Mouse (Mus musculus) neural tube, embryonic 12.5 days (tissue): ENCODE results near the gene Zbtb21. TPM values are rescaled to one million over a fixed set of nuclear protein-coding genes. Genes with fewer than 3 reads are reported as not detected.

ENCODE experiments used
- ATAC-seq: fragments of 200-750 bp; cut with Nextera tagmentation; 2 replicates; pipeline ENCODE4 v1.8.0; 2017; ENCODE audit warnings: low read depth, mild to moderate bottlenecking, moderate TSS enrichment, moderate library complexity; ENCODE audit not compliant: low FRiP score
- H3K27ac ChIP-seq: fragments of 300-500 bp; sonication (generic); 2 replicates; pipeline ENCODE4 v1.5.1; 2016
- H3K27me3 ChIP-seq: fragments of 300-500 bp; sonication (generic); replicated peaks from 2 replicates; pipeline ENCODE4 v1.6.1; 2016; ENCODE audit warnings: mild to moderate bottlenecking
- H3K36me3 ChIP-seq: fragments of 300-500 bp; sonication (generic); 2 replicates; pipeline ENCODE4 v1.6.1; 2016; ENCODE audit warnings: mild to moderate bottlenecking
- H3K4me1 ChIP-seq: fragments of 300-500 bp; sonication (generic); 2 replicates; pipeline ENCODE4 v1.6.1; 2016
- H3K4me2 ChIP-seq: fragments of 300-500 bp; sonication (generic); replicated peaks from 2 replicates; pipeline ENCODE4 v1.6.1; 2016; ENCODE audit warnings: mild to moderate bottlenecking
- H3K4me3 ChIP-seq: fragments of 300-500 bp; sonication (generic); 2 replicates; pipeline ENCODE4 v1.5.1; 2016
- H3K9ac ChIP-seq: fragments of 300-500 bp; sonication (generic); 2 replicates; pipeline ENCODE4 v1.6.1; 2016; ENCODE audit warnings: mild to moderate bottlenecking
- H3K9me3 ChIP-seq: fragments of 300-500 bp; sonication (generic); 2 replicates; pipeline ENCODE4 v1.6.1; 2016; ENCODE audit warnings: mild to moderate bottlenecking
- WGBS: fragments of 180-500 bp; shearing (Covaris S2); methylation state at CpG from one replicate; pipeline ENCODE4 v1.1.7; 2016; 5-methylcytosine and 5-hydroxymethylcytosine counted together
- polyA plus RNA-seq: library from polyadenylated mRNA; unstranded; fragments of >200 nt; fragmentation: Nextera tagmentation; extraction: Ambion mirVana; gene quantifications from 2 replicates; pipeline ENCODE4 v1.2.1, GENCODE M21; 2016

Gene Zbtb21
- polyA plus RNA-seq, 1 experiment from 2014 or later = 14.9 TPM

GRCm38 (mm10) chr16:97935815-97936214, 26.6 kb downstream of the Zbtb21 start:
- ATAC-seq = no peak
- Histone ChIP-seq H3K27me3 (no peaks in the 10 kb centered on the region), H3K4me1 (no peaks in the 10 kb centered on the region), H3K36me3 (no peaks in the 10 kb centered on the region), H3K9ac (no peak overlapping the region), H3K9me3 (no peaks in the 10 kb centered on the region), H3K4me2 (no peak overlapping the region), H3K4me3 (no peak overlapping the region), H3K27ac (no peak overlapping the region)
- WGBS = 91% methylated on average over 3 of the region's 3 CpGs

- ATAC-seq = no peak
- Histone ChIP-seq H3K27me3 (no peaks in the 10 kb centered on the region), H3K9ac (no peak overlapping the region), H3K9me3 (no peaks in the 10 kb centered on the region), H3K4me2 (no peak overlapping the region), H3K27ac (no peak overlapping the region), H3K4me1 (no peaks in the 10 kb centered on the region), H3K4me3 (no peak overlapping the region), H3K36me3 (no peaks in the 10 kb centered on the region)
Observed at GRCm38 (mm10) chr16:97930231-97930630, 32.2 kb downstream of the Zbtb21 start.

GRCm38 (mm10) chr16:97929520-97929919, 32.9 kb downstream of the Zbtb21 start:
- no peaks in the 10 kb centered on the region for H3K9me3 ChIP-seq
- H3K27ac ChIP-seq = no peak overlapping the region
- no peak for ATAC-seq
- 59% methylated on average over 1 of the region's 1 CpGs for WGBS
- H3K36me3 ChIP-seq = no peaks in the 10 kb centered on the region
- H3K9ac ChIP-seq = no peak overlapping the region
- H3K4me3 ChIP-seq = no peak overlapping the region
- H3K4me1 ChIP-seq = no peaks in the 10 kb centered on the region
- no peaks in the 10 kb centered on the region for H3K27me3 ChIP-seq
- no peak overlapping the region for H3K4me2 ChIP-seq

GRCm38 (mm10) chr16:97927331-97927938, 35.0 kb downstream of the Zbtb21 start:
- Histone ChIP-seq H3K9me3 (no peaks in the 10 kb centered on the region), H3K27me3 (no peaks in the 10 kb centered on the region), H3K27ac (no peak overlapping the region), H3K4me2 (no peak overlapping the region), H3K4me1 (no peaks in the 10 kb centered on the region), H3K4me3 (no peak overlapping the region), H3K9ac (no peak overlapping the region), H3K36me3 (no peaks in the 10 kb centered on the region)
- ATAC-seq = no peak
- 86% methylated on average over 3 of the region's 3 CpGs for WGBS

- Histone ChIP-seq H3K27ac (no peak overlapping the region), H3K4me3 (no peak overlapping the region), H3K9me3 (no peaks in the 10 kb centered on the region), H3K36me3 (no peaks in the 10 kb centered on the region), H3K4me2 (no peak overlapping the region), H3K9ac (no peak overlapping the region), H3K27me3 (no peaks in the 10 kb centered on the region), H3K4me1 (no peaks in the 10 kb centered on the region)
- ATAC-seq = no peak
- 88% methylated on average over 9 of the region's 9 CpGs for WGBS
Observed at GRCm38 (mm10) chr16:97926381-97926780, 36.0 kb downstream of the Zbtb21 start.

GRCm38 (mm10) chr16:97925760-97926159, 36.7 kb downstream of the Zbtb21 start:
- Histone ChIP-seq H3K4me2 (no peak overlapping the region), H3K4me3 (no peak overlapping the region), H3K9ac (no peak overlapping the region), H3K36me3 (no peaks in the 10 kb centered on the region), H3K27ac (no peak overlapping the region), H3K4me1 (no peaks in the 10 kb centered on the region), H3K27me3 (no peaks in the 10 kb centered on the region), H3K9me3 (no peaks in the 10 kb centered on the region)
- WGBS = 81% methylated on average over 2 of the region's 2 CpGs
- ATAC-seq = no peak

GRCm38 (mm10) chr16:97923700-97924099, 38.7 kb downstream of the Zbtb21 start:
- no peak overlapping the region for H3K4me3 ChIP-seq
- no peaks in the 10 kb centered on the region for H3K9me3 ChIP-seq
- no peak overlapping the region for H3K4me2 ChIP-seq
- no peaks in the 10 kb centered on the region for H3K4me1 ChIP-seq
- no peak for ATAC-seq
- H3K27ac ChIP-seq = no peak overlapping the region
- no peaks in the 10 kb centered on the region for H3K36me3 ChIP-seq
- no peak overlapping the region for H3K9ac ChIP-seq
- H3K27me3 ChIP-seq = no peaks in the 10 kb centered on the region
- WGBS = 77% methylated on average over 1 of the region's 1 CpGs

GRCm38 (mm10) chr16:97922779-97923126, 39.7 kb downstream of the Zbtb21 start:
- 1% methylated on average over 9 of the region's 9 CpGs for WGBS
- no peaks in the 10 kb centered on the region for H3K27me3 ChIP-seq
- no peaks in the 10 kb centered on the region for H3K9me3 ChIP-seq
- H3K4me3 ChIP-seq = peak overlapping the region; percentile 81
- peak; percentile 35 for ATAC-seq
- no peak overlapping the region for H3K27ac ChIP-seq
- peak overlapping the region; percentile 92 for H3K4me2 ChIP-seq
- H3K9ac ChIP-seq = peak overlapping the region; percentile 79
- H3K4me1 ChIP-seq = no peaks in the 10 kb centered on the region
- no peaks in the 10 kb centered on the region for H3K36me3 ChIP-seq

- Histone ChIP-seq H3K9ac (peak overlapping the region; percentile 79), H3K4me2 (peak overlapping the region; percentile 92), H3K36me3 (no peaks in the 10 kb centered on the region), H3K4me1 (no peaks in the 10 kb centered on the region), H3K27ac (no peak overlapping the region; the same call in 1 of the 2 replicates), H3K9me3 (no peaks in the 10 kb centered on the region), H3K4me3 (peak overlapping the region; percentile 81), H3K27me3 (no peaks in the 10 kb centered on the region)
- WGBS = under 1% methylated on average over 75 of the region's 75 CpGs
- peak; percentile 93 for ATAC-seq
Observed at GRCm38 (mm10) chr16:97921961-97922778, 40.3 kb downstream of the Zbtb21 start.

- H3K27ac ChIP-seq = no peak overlapping the region
- H3K4me3 ChIP-seq = no peak overlapping the region
- H3K4me2 ChIP-seq = no peak overlapping the region
- no peaks in the 10 kb centered on the region for H3K36me3 ChIP-seq
- H3K9me3 ChIP-seq = no peaks in the 10 kb centered on the region
- no peak for ATAC-seq
- WGBS = 100% methylated on average over 1 of the region's 1 CpGs
- H3K27me3 ChIP-seq = no peaks in the 10 kb centered on the region
- no peak overlapping the region for H3K9ac ChIP-seq
- H3K4me1 ChIP-seq = no peaks in the 10 kb centered on the region
Observed at GRCm38 (mm10) chr16:97920621-97921020, 41.8 kb downstream of the Zbtb21 start.

GRCm38 (mm10) chr16:97919793-97920192, 42.6 kb downstream of the Zbtb21 start:
- no peaks in the 10 kb centered on the region for H3K4me1 ChIP-seq
- 40% methylated on average over 2 of the region's 2 CpGs for WGBS
- no peak overlapping the region for H3K4me2 ChIP-seq
- H3K36me3 ChIP-seq = no peaks in the 10 kb centered on the region
- no peaks in the 10 kb centered on the region for H3K27me3 ChIP-seq
- no peaks in the 10 kb centered on the region for H3K9me3 ChIP-seq
- H3K27ac ChIP-seq = no peak overlapping the region
- H3K9ac ChIP-seq = no peak overlapping the region
- ATAC-seq = no peak
- H3K4me3 ChIP-seq = no peak overlapping the region

GRCm38 (mm10) chr16:97912873-97913272, 49.5 kb downstream of the Zbtb21 start:
- no peaks in the 10 kb centered on the region for H3K9me3 ChIP-seq
- no peak for ATAC-seq
- no peak overlapping the region for H3K9ac ChIP-seq
- H3K27me3 ChIP-seq = no peaks in the 10 kb centered on the region
- no peak overlapping the region for H3K4me3 ChIP-seq
- no peak overlapping the region for H3K4me2 ChIP-seq
- no peaks in the 10 kb centered on the region for H3K36me3 ChIP-seq
- H3K27ac ChIP-seq = no peak overlapping the region
- no peaks in the 10 kb centered on the region for H3K4me1 ChIP-seq

- Histone ChIP-seq H3K9me3 (no peaks in the 10 kb centered on the region), H3K9ac (no peak overlapping the region), H3K27me3 (no peaks in the 10 kb centered on the region), H3K4me2 (no peak overlapping the region), H3K4me1 (no peaks in the 10 kb centered on the region), H3K36me3 (no peaks in the 10 kb centered on the region), H3K4me3 (no peak overlapping the region), H3K27ac (no peak overlapping the region)
- no peak for ATAC-seq
- WGBS = 95% methylated on average over 1 of the region's 1 CpGs
Observed at GRCm38 (mm10) chr16:97909356-97909755, 53.1 kb downstream of the Zbtb21 start.
